Mouse (Mus musculus) spleen, adult 2 months (tissue): Measurements from ENCODE around the gene Espn.

Source experiments
- CTCF ChIP-seq: fragments of 200-500 bp; IDR thresholded peaks from 2 replicates; pipeline ENCODE4 v1.5.1; 2011; ENCODE audit warnings: mild to moderate bottlenecking, inconsistent platforms; ENCODE audit not compliant: insufficient read depth, insufficient read length, insufficient replicate concordance; ENCODE audit errors: extremely low read depth
- POLR2A ChIP-seq: fragments of 200-500 bp; IDR thresholded peaks from 2 replicates; pipeline ENCODE4 v1.6.1; 2011; ENCODE audit warnings: low read depth, low read length, inconsistent platforms

GRCm38 (mm10) chr4:152190701-152191100 is 38.5 kb upstream of the Espn start:
- TF ChIP-seq POLR2A, result no peak
- no peak for TF ChIP-seq CTCF
